Mouse (Mus musculus) heart, embryonic 12.5 days (tissue): ENCODE measurements at regions not wholly inside any gene's neighbourhood (a gene's known extent, or its start where the extent isn't known, plus 50 kb on each side); places are given as distances from the start of the nearest gene placed in this dataset.

Source experiments
- ATAC-seq: fragments of 200-750 bp; cut with Nextera tagmentation; 2 replicates; pipeline ENCODE4 v1.8.0; 2017; ENCODE audit warnings: moderate TSS enrichment, moderate library complexity; ENCODE audit not compliant: insufficient number of reproducible peaks, low FRiP score
- H3K27ac ChIP-seq: fragments of 300-500 bp; sonication (generic); 2 replicates; pipeline ENCODE4 v1.5.1; 2016; ENCODE audit warnings: mild to moderate bottlenecking, moderate library complexity; ENCODE audit not compliant: poor library complexity, severe bottlenecking
- H3K27me3 ChIP-seq: fragments of 300-500 bp; sonication (generic); replicated peaks from 2 replicates; pipeline ENCODE4 v1.6.1; 2016; ENCODE audit warnings: mild to moderate bottlenecking, moderate library complexity
- H3K36me3 ChIP-seq: fragments of 300-500 bp; sonication (generic); 2 replicates; pipeline ENCODE4 v1.6.1; 2016; ENCODE audit warnings: mild to moderate bottlenecking, moderate library complexity
- H3K4me1 ChIP-seq: fragments of 300-500 bp; sonication (generic); replicated peaks from 2 replicates; pipeline ENCODE4 v1.6.1; 2016; ENCODE audit warnings: mild to moderate bottlenecking
- H3K4me2 ChIP-seq: fragments of 300-500 bp; sonication (generic); 2 replicates; pipeline ENCODE4 v1.6.1; 2016; ENCODE audit warnings: mild to moderate bottlenecking, moderate library complexity
- H3K4me3 ChIP-seq: fragments of 300-500 bp; sonication (generic); 2 replicates; pipeline ENCODE4 v1.5.1; 2016; ENCODE audit warnings: mild to moderate bottlenecking
- H3K9ac ChIP-seq: fragments of 300-500 bp; sonication (generic); 2 replicates; pipeline ENCODE4 v1.6.1; 2016; ENCODE audit warnings: mild to moderate bottlenecking, moderate library complexity
- H3K9me3 ChIP-seq: fragments of 300-500 bp; sonication (generic); replicated peaks from 2 replicates; pipeline ENCODE4 v1.6.1; 2016; ENCODE audit warnings: mild to moderate bottlenecking, moderate library complexity
- WGBS: fragments of 180-500 bp; shearing (Covaris S2); methylation state at CpG from one replicate; pipeline ENCODE4 v1.1.7; 2016; 5-methylcytosine and 5-hydroxymethylcytosine counted together

DNA sequence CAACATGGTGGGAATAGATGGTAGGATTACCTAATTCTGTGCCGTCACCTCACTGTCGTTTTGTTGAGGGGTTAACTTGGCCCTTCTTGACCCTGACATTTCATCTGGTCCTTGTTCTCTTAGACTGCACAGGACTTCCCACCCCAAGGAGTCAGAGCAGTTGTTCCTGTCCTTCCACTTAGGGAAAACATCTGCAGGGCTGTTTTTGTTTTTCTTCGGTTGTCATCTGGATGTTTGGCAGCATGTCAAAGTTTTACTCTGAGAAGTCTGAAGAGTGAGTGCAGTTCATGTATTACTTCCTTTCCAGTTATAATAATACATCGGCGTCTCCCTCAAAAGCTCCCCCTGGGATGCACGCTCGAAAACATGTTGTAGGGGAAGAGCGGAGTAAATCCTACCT is 376.8 kb downstream of the Rnd3 start:
- Histone ChIP-seq H3K9ac (no peak overlapping the region), H3K9me3 (no peaks in the 10 kb centered on the region), H3K4me3 (no peak overlapping the region), H3K27ac (no peak overlapping the region), H3K4me2 (no peak overlapping the region), H3K4me1 (no peaks in the 10 kb centered on the region), H3K36me3 (no peaks in the 10 kb centered on the region), H3K27me3 (no peaks in the 10 kb centered on the region)
- ATAC-seq = no peak
- WGBS = 71% methylated on average over 8 of the region's 8 CpGs

GRCm38 (mm10) chr2:50759016-50759415 is 389.9 kb downstream of the Rnd3 start:
- Histone ChIP-seq H3K4me2 (no peak overlapping the region), H3K27me3 (0 out of 2 replicates have a peak, but pooled peaks cover 4% of the 10 kb centered on the region), H3K27ac (no peak overlapping the region), H3K9me3 (no peaks in the 10 kb centered on the region), H3K4me3 (no peak overlapping the region), H3K36me3 (no peaks in the 10 kb centered on the region), H3K9ac (no peak overlapping the region), H3K4me1 (no peaks in the 10 kb centered on the region)
- no peak for ATAC-seq
- 72% methylated on average over 2 of the region's 2 CpGs for WGBS

GRCm38 (mm10) chr2:50757837-50758541 is 390.9 kb downstream of the Rnd3 start:
- no peak overlapping the region for H3K4me2 ChIP-seq
- H3K27me3 ChIP-seq = 0 out of 2 replicates have a peak, but pooled peaks cover 6% of the 10 kb centered on the region
- H3K9ac ChIP-seq = no peak overlapping the region
- H3K9me3 ChIP-seq = no peaks in the 10 kb centered on the region
- 80% methylated on average over 21 of the region's 21 CpGs for WGBS
- no peak overlapping the region for H3K27ac ChIP-seq
- ATAC-seq = no peak
- H3K36me3 ChIP-seq = no peaks in the 10 kb centered on the region
- H3K4me3 ChIP-seq = no peak overlapping the region
- H3K4me1 ChIP-seq = no peaks in the 10 kb centered on the region

DNA sequence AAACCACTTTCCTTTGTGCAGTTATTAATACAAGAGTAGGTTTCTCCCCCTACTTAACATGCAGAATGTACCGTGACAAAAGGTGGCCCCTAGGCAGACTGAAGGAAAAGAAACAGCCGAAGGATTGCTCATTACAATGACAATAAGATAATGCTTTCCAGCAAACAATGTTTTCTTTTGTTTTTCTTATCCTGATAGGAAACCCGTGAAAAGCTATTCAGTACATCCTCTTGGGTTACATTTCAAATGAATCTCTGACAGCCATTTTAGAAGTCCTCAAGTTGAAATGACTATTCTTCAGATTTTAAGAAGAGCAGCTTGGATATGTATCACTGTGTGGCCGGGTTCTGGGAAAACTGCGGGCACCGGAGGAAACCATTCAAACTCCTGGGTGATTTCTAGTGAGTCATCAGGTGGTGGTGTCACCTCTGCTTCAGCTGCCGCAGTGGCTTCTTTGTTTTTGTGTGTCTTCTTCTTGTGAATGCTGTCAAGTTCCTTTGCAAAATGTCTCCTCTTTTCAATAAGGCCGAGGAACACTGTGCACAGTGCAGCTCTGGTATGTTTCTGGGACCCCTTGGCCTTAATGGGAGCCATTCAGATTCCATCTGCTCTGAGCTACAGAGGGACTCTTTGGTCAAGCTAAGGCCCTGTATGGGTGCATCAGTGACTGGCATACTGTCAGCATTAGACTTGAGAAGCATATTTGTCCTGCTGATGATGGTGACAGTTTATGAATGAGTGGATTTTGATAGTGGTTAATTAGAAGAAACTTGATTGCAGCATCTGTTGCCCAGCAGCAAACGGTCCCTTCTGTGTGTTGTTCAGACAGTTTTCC is 393.1 kb downstream of the Rnd3 start:
- Histone ChIP-seq H3K4me2 (no peak overlapping the region), H3K9ac (no peak overlapping the region), H3K36me3 (no peaks in the 10 kb centered on the region), H3K9me3 (no peaks in the 10 kb centered on the region), H3K27ac (no peak overlapping the region), H3K27me3 (0 out of 2 replicates have a peak, but pooled peaks cover 6% of the 10 kb centered on the region), H3K4me3 (no peak overlapping the region), H3K4me1 (peaks cover 5% of the 10 kb centered on the region; the same call in 1 of the 2 replicates)
- WGBS = 62% methylated on average over 9 of the region's 9 CpGs
- no peak for ATAC-seq

DNA sequence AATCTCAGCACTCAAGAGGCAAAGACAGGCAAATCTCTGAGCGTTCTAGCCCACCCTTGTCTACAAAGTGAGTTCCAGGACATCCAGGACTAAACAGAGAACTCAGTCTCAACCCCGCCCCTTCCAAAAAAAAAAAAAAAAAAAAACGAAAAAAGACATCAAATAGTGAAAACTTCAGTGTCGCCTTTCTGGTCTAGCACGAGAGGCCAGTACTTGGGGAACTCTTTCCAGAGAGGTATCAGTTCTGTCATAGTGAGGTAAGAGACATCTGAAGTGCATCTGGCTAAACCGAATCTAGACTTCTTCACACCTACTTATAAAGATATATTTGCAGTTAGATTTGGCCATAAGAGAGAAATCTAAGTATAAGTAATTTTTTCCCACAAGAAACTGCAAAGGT is 393.8 kb downstream of the Rnd3 start:
- Histone ChIP-seq H3K27ac (no peak overlapping the region), H3K4me1 (peaks cover 5% of the 10 kb centered on the region; the same call in 1 of the 2 replicates), H3K27me3 (0 out of 2 replicates have a peak, but pooled peaks cover 6% of the 10 kb centered on the region), H3K9ac (no peak overlapping the region), H3K4me3 (no peak overlapping the region), H3K4me2 (no peak overlapping the region), H3K9me3 (no peaks in the 10 kb centered on the region), H3K36me3 (no peaks in the 10 kb centered on the region)
- 72% methylated on average over 6 of the region's 6 CpGs for WGBS
- no peak for ATAC-seq

GRCm38 (mm10) chr2:50752408-50752807 is 396.5 kb downstream of the Rnd3 start:
- no peak overlapping the region for H3K27ac ChIP-seq
- no peak overlapping the region for H3K4me3 ChIP-seq
- 54% methylated on average over 9 of the region's 9 CpGs for WGBS
- H3K4me1 ChIP-seq = peaks cover 5% of the 10 kb centered on the region; the same call in 1 of the 2 replicates
- H3K36me3 ChIP-seq = no peaks in the 10 kb centered on the region
- no peaks in the 10 kb centered on the region for H3K9me3 ChIP-seq
- no peak overlapping the region for H3K4me2 ChIP-seq
- ATAC-seq = no peak
- H3K27me3 ChIP-seq = 0 out of 2 replicates have a peak, but pooled peaks cover 6% of the 10 kb centered on the region
- no peak overlapping the region for H3K9ac ChIP-seq

DNA sequence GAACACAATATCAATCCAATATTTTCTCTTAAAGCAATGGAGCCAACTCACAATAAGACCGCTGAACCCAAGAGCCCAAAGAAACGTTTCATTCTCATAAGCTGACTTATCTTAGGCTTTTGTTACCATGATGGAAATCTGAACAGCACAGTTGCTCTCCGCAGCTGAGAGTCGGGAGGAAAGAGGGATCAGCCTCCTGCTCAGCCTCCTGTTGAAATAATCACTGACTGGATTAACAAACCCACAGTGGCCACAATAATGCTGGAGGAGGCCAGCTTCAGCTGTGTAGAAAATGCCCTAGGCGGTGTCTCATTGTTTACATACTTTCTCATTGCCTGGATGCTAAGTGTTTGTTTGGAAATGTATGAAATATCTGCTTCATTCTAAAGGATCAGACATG is 398.1 kb downstream of the Rnd3 start:
- WGBS = 73% methylated on average over 5 of the region's 5 CpGs
- Histone ChIP-seq H3K27ac (no peak overlapping the region), H3K9me3 (no peaks in the 10 kb centered on the region), H3K4me3 (no peak overlapping the region), H3K9ac (no peak overlapping the region), H3K36me3 (no peaks in the 10 kb centered on the region), H3K4me1 (peaks cover 5% of the 10 kb centered on the region; the same call in 1 of the 2 replicates), H3K4me2 (no peak overlapping the region), H3K27me3 (0 out of 2 replicates have a peak, but pooled peaks cover 6% of the 10 kb centered on the region)
- ATAC-seq = no peak

DNA sequence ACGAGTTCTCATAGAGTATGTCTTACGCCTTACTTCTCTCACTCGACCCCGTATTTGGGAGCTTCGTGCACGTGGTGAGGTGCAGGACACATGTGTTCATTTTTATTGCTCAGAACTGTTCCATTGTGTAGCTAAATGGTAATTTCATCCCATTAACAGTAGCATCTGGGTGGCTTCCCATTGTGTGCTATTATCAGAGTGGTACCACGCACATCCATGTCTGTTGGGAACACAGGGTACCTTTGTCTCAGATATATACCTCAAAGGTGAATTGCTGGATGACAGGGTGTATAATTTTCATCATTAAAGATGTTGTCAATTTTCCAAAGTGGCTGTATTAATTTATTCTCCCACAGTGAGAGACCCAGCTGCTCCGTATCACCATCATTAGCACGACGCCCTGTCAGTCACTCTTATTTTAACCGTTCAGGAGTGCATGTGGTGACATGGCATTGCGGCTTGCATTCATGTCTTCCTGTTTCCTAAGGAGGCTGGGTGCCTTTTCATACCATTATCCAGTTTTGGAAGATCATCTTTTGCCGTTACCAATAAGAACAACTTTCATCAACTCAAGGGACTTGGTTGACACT is 404.2 kb downstream of the Rnd3 start:
- no peak overlapping the region for H3K4me2 ChIP-seq
- 85% methylated on average over 13 of the region's 13 CpGs for WGBS
- H3K27ac ChIP-seq = no peak overlapping the region
- H3K27me3 ChIP-seq = 0 out of 2 replicates have a peak, but pooled peaks cover 4% of the 10 kb centered on the region
- no peaks in the 10 kb centered on the region for H3K4me1 ChIP-seq
- no peak overlapping the region for H3K4me3 ChIP-seq
- H3K9me3 ChIP-seq = no peaks in the 10 kb centered on the region
- ATAC-seq = no peak
- H3K9ac ChIP-seq = no peak overlapping the region
- H3K36me3 ChIP-seq = no peaks in the 10 kb centered on the region

DNA sequence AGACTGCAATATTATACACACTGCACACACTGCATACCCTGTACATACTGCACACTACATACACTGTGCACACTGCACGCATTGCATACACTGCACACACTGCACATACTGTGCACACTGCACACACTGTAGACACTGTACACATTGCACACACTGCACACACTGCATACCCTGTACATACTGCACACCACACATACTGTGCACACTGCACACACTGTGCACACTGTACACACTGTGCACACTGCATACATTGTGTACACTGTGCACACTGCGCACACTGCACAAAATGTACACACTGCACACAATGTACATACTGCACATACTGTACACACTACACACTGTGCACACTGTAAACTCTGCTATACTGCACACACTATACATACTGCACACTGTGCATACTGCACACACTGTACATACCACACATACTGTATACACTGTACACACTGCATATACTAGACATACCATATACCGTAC is 405.1 kb downstream of the Rnd3 start:
- Histone ChIP-seq H3K27me3 (0 out of 2 replicates have a peak, but pooled peaks cover 4% of the 10 kb centered on the region), H3K4me3 (no peak overlapping the region), H3K36me3 (no peaks in the 10 kb centered on the region), H3K27ac (no peak overlapping the region), H3K9me3 (no peaks in the 10 kb centered on the region), H3K9ac (no peak overlapping the region), H3K4me2 (no peak overlapping the region), H3K4me1 (no peaks in the 10 kb centered on the region)
- WGBS = 90% methylated on average over 3 of the region's 3 CpGs
- no peak for ATAC-seq

- Histone ChIP-seq H3K27me3 (0 out of 2 replicates have a peak, but pooled peaks cover 4% of the 10 kb centered on the region), H3K27ac (no peak overlapping the region), H3K4me1 (no peaks in the 10 kb centered on the region), H3K36me3 (no peaks in the 10 kb centered on the region), H3K4me3 (no peak overlapping the region), H3K9me3 (no peaks in the 10 kb centered on the region), H3K9ac (no peak overlapping the region), H3K4me2 (no peak overlapping the region)
- 72% methylated on average over 2 of the region's 2 CpGs for WGBS
- no peak for ATAC-seq
Measured at GRCm38 (mm10) chr2:50742421-50742820, 406.5 kb downstream of the Rnd3 start.

DNA sequence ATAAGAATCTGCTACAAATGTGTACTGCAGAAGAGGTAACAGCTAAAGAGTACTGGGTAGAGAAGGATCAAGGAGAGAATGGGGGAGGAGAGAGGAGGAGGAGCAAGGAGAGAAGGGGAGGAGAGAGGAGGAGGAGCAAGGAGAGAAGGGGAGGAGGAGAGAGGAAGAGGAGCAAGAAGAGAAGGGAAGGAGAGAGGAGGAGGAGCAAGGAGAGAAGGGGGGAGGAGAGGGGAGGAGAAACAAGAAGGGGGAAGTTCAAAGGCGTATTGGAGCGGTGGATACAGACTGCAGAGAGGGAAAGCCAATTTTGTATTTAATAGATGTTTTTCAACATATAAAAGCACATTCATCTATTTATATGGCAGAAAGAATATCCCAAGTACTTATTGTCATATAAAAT is 407.6 kb downstream of the Rnd3 start:
- Histone ChIP-seq H3K4me1 (no peaks in the 10 kb centered on the region), H3K27me3 (0 out of 2 replicates have a peak, but pooled peaks cover 4% of the 10 kb centered on the region), H3K9me3 (no peaks in the 10 kb centered on the region), H3K36me3 (no peaks in the 10 kb centered on the region), H3K27ac (no peak overlapping the region), H3K4me3 (no peak overlapping the region), H3K9ac (no peak overlapping the region), H3K4me2 (no peak overlapping the region)
- 86% methylated on average over 2 of the region's 2 CpGs for WGBS
- no peak for ATAC-seq
